Mouse (Mus musculus): Measurements from ENCODE around the gene Arl15. TPM values are rescaled to one million over a fixed set of nuclear protein-coding genes. Genes with fewer than 3 reads are reported as not detected.

The Arl15 gene
- polyA plus RNA-seq, 1 experiment from 2014 or later = 19.0 TPM

DNA sequence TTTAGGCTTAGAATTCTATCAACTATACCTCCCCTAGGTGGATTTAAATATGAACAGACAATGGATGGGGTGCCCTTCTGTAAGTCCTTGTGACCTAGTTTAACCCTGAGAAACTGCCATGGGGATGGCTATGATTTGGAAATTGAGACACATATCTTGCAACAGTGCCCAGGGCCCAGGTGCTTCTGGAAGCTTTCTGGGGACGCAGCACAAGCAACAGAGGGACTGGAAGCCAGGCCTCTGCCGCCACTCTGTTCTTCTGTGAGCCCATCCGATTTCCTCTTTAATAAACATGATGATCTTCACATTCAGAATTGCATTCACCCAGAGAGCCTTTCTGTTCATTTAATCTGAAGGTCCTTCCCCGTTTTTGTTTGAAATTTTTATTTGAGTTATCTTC is 62.6 kb downstream of the Arl15 start:
- no peak overlapping the region for H3K4me3 ChIP-seq (ENCODE audit: low read depth, low read length)
- no peak overlapping the region for H3K9ac ChIP-seq (ENCODE audit: low read depth, low read length)
- H3K27ac ChIP-seq (ENCODE audit: low read depth, low read length) = no peak overlapping the region
- no peaks in the 10 kb centered on the region for H3K9me3 ChIP-seq (ENCODE audit: control insufficient read depth, low read length)
- ATAC-seq (ENCODE audit: low FRiP score) (no peak), DNase-seq (ENCODE audit: low spot score) (no peak)
- H3K27me3 ChIP-seq (ENCODE audit: control insufficient read depth, insufficient read depth, low read length) = no peaks in the 10 kb centered on the region
- no peaks in the 10 kb centered on the region for H3K36me3 ChIP-seq (ENCODE audit: control insufficient read depth, insufficient read depth, low read length)
- no peak overlapping the region for H3K4me2 ChIP-seq (replicated peaks; ENCODE audit: low read depth, low read length)
- H3K4me1 ChIP-seq (replicated peaks; ENCODE audit: control insufficient read depth, insufficient read depth, low read length) = no peaks in the 10 kb centered on the region
- 83% methylated on average over 4 of the region's 4 CpGs for WGBS

DNA sequence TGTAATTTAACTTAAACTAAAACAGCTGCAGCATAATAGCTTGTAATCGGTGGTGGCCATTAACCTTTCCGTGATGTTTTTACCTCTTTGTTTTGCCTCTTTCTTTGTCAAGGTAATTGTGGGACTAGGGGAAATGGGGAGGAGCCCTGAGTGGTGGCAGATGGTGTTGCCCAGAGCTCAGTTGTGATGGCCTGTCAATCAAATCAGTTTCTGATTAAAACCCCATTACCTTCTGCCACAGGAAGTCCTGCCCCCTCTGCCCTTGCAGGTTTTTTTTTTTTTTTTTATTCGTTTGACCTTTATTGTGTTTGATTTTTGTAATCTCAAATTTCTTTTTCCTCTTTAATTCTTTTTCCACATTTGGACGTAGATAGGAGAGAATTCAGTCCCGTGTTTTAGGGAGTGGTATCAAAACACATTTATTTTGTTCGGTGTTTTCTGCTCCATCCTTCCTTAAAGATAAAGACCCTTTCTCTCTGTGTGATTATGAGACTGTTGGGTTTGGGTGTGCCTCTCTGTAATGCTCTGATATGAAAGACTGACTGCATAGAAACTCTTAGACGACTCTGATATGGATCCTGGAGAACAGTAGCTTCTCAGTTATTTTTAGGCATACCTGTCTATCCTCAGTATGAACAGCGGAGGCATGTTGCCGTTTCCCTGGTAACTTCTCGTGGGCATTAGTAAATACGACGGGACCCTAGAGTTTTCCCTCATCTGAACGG is 64.5 kb downstream of the Arl15 start:
- 68% methylated on average over 13 of the region's 13 CpGs for WGBS
- Histone ChIP-seq H3K36me3 (ENCODE audit: control insufficient read depth, insufficient read depth, low read length) (no peaks in the 10 kb centered on the region), H3K27ac (ENCODE audit: low read depth, low read length) (peak overlapping the region; percentile 61; the same call in 1 of the 2 replicates), H3K9me3 (ENCODE audit: control insufficient read depth, low read length) (no peaks in the 10 kb centered on the region), H3K4me1 (replicated peaks; ENCODE audit: control insufficient read depth, insufficient read depth, low read length) (no peaks in the 10 kb centered on the region), H3K4me2 (replicated peaks; ENCODE audit: low read depth, low read length) (no peak overlapping the region), H3K4me3 (ENCODE audit: low read depth, low read length) (no peak overlapping the region), H3K9ac (ENCODE audit: low read depth, low read length) (no peak overlapping the region), H3K27me3 (ENCODE audit: control insufficient read depth, insufficient read depth, low read length) (no peaks in the 10 kb centered on the region)
- DNase-seq (ENCODE audit: low spot score) = peak; percentile 43
- ATAC-seq (ENCODE audit: low FRiP score) = peak; percentile 71; the same call in 1 of the 2 replicates

DNA sequence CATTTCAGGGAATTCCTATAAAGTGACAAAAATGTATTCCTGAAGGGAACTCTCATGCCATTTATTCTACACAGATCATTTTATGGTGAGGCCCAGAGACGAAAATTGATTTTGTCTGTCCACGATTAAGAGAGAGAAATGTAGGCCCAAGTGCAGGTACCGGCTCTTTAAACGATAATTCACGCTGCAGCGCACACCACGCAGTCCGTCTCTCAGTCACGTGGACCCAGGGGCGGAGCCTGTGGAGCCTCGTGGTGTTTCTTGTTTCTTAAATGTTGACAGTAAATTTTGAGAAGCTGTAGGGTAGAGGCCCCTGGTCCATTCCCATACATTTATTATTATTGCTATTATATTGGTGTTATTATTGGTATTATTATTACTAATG is 65.1 kb downstream of the Arl15 start:
- Histone ChIP-seq H3K4me2 (replicated peaks; ENCODE audit: low read depth, low read length) (no peak overlapping the region), H3K27ac (ENCODE audit: low read depth, low read length) (peak overlapping the region; percentile 61; the same call in 1 of the 2 replicates), H3K27me3 (ENCODE audit: control insufficient read depth, insufficient read depth, low read length) (no peaks in the 10 kb centered on the region), H3K9ac (ENCODE audit: low read depth, low read length) (no peak overlapping the region), H3K9me3 (ENCODE audit: control insufficient read depth, low read length) (no peaks in the 10 kb centered on the region), H3K4me3 (ENCODE audit: low read depth, low read length) (no peak overlapping the region), H3K36me3 (ENCODE audit: control insufficient read depth, insufficient read depth, low read length) (no peaks in the 10 kb centered on the region), H3K4me1 (replicated peaks; ENCODE audit: control insufficient read depth, insufficient read depth, low read length) (no peaks in the 10 kb centered on the region)
- ATAC-seq (ENCODE audit: low FRiP score) = no peak
- WGBS = 80% methylated on average over 11 of the region's 11 CpGs
- no peak for DNase-seq (ENCODE audit: low spot score)

DNA sequence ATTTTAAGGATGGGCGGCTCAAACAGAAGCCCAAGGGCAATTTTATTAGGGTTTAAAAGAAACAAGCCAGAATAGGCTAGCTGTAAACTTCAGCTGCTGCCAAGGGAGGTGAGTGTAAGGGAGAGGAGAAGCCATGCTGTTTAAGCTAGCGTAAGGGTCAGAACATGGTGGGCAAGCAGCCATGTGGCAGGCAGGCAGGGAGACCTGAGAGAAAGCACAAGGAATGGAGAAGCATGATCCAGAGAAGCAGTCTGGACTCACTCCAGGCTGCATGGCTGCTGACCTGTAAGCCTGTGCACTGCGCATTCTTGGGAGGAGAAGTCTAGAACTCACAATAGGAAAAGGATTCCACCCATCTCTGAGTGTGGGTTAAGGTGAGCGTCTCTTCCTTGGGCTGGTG is 66.5 kb downstream of the Arl15 start:
- no peak overlapping the region for H3K4me3 ChIP-seq (ENCODE audit: low read depth, low read length)
- ATAC-seq (ENCODE audit: low FRiP score) (no peak), DNase-seq (ENCODE audit: low spot score) (no peak)
- no peak overlapping the region for H3K9ac ChIP-seq (ENCODE audit: low read depth, low read length)
- no peak overlapping the region; the same call in 1 of the 2 replicates for H3K27ac ChIP-seq (ENCODE audit: low read depth, low read length)
- H3K4me2 ChIP-seq (replicated peaks; ENCODE audit: low read depth, low read length) = no peak overlapping the region
- no peaks in the 10 kb centered on the region for H3K27me3 ChIP-seq (ENCODE audit: control insufficient read depth, insufficient read depth, low read length)
- no peaks in the 10 kb centered on the region for H3K36me3 ChIP-seq (ENCODE audit: control insufficient read depth, insufficient read depth, low read length)
- H3K4me1 ChIP-seq (replicated peaks; ENCODE audit: control insufficient read depth, insufficient read depth, low read length) = no peaks in the 10 kb centered on the region
- H3K9me3 ChIP-seq (ENCODE audit: control insufficient read depth, low read length) = no peaks in the 10 kb centered on the region
- WGBS = 88% methylated on average over 4 of the region's 4 CpGs

DNA sequence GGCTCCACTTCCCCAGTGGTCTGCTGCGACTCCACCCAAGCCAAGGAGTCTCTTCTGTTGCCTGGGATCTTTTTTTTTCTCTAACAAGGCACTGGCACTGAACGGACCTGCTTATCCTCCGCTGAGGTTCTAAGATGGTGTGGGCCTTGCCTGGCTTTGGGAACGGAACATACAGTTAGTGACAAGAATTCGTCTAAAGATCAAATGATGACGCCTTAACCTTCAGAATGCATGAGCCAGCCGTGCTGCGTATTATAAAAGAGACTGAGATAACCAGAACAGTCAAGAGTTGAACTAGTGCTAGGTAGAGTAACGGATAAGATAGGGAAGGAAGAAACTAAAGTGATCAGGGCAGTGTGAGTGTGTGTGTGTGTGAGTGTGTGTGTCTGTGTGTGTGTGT is 66.9 kb downstream of the Arl15 start:
- Histone ChIP-seq H3K9me3 (ENCODE audit: control insufficient read depth, low read length) (no peaks in the 10 kb centered on the region), H3K27me3 (ENCODE audit: control insufficient read depth, insufficient read depth, low read length) (no peaks in the 10 kb centered on the region), H3K4me3 (ENCODE audit: low read depth, low read length) (no peak overlapping the region), H3K4me1 (replicated peaks; ENCODE audit: control insufficient read depth, insufficient read depth, low read length) (no peaks in the 10 kb centered on the region), H3K27ac (ENCODE audit: low read depth, low read length) (no peak overlapping the region), H3K9ac (ENCODE audit: low read depth, low read length) (no peak overlapping the region), H3K4me2 (replicated peaks; ENCODE audit: low read depth, low read length) (no peak overlapping the region), H3K36me3 (ENCODE audit: control insufficient read depth, insufficient read depth, low read length) (no peaks in the 10 kb centered on the region)
- 95% methylated on average over 9 of the region's 9 CpGs for WGBS
- DNase-seq (ENCODE audit: low spot score) = no peak
- ATAC-seq (ENCODE audit: low FRiP score) = no peak

DNA sequence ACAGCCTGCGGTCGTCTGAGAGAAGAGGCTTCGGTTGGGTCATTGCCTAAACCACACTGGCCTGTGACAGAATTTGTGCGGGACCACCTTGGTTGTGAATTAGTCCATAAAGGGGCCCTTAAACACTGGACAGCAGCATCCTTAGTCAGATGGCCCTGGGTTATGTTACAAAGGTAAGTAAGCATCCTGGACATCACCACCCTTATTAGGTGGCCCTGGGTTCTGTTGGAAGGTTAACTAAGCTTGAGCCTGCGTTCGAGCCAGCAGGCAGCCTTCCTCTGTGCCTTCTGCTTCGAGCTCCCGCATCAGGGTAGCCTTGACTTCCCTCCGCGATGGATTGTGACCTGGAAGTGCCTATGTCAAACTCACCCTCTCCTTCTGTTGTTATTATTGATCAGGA is 68.6 kb downstream of the Arl15 start:
- Histone ChIP-seq H3K4me2 (replicated peaks; ENCODE audit: low read depth, low read length) (no peak overlapping the region), H3K4me3 (ENCODE audit: low read depth, low read length) (no peak overlapping the region), H3K27me3 (ENCODE audit: control insufficient read depth, insufficient read depth, low read length) (no peaks in the 10 kb centered on the region), H3K9ac (ENCODE audit: low read depth, low read length) (no peak overlapping the region), H3K4me1 (replicated peaks; ENCODE audit: control insufficient read depth, insufficient read depth, low read length) (no peaks in the 10 kb centered on the region), H3K9me3 (ENCODE audit: control insufficient read depth, low read length) (no peaks in the 10 kb centered on the region), H3K36me3 (ENCODE audit: control insufficient read depth, insufficient read depth, low read length) (no peaks in the 10 kb centered on the region), H3K27ac (ENCODE audit: low read depth, low read length) (no peak overlapping the region)
- 84% methylated on average over 10 of the region's 10 CpGs for WGBS
- ATAC-seq (ENCODE audit: low FRiP score) (no peak), DNase-seq (ENCODE audit: low spot score) (no peak)

DNA sequence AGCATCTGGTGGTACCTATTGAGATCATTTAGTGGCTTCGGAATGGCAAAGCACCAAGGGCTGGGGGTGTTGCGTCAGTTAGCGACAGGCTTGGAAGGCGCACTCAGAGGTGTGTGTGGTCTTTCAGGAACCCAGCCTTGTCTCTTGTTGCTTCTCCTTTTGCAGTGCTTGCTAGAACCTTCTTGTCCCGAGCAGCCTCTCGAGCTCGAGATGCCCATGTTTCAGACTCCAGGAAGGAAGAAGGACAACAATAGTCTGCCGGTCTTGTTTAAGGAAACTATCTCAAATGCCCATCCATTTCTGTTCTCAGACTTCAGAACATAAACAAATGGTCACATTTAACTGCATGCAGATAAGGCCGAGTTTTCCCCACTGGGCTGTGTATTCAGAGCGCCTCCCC is 69.4 kb downstream of the Arl15 start:
- Histone ChIP-seq H3K4me2 (replicated peaks; ENCODE audit: low read depth, low read length) (no peak overlapping the region), H3K27ac (ENCODE audit: low read depth, low read length) (no peak overlapping the region), H3K9me3 (ENCODE audit: control insufficient read depth, low read length) (no peaks in the 10 kb centered on the region), H3K9ac (ENCODE audit: low read depth, low read length) (no peak overlapping the region), H3K4me3 (ENCODE audit: low read depth, low read length) (no peak overlapping the region), H3K36me3 (ENCODE audit: control insufficient read depth, insufficient read depth, low read length) (no peaks in the 10 kb centered on the region), H3K27me3 (ENCODE audit: control insufficient read depth, insufficient read depth, low read length) (no peaks in the 10 kb centered on the region), H3K4me1 (replicated peaks; ENCODE audit: control insufficient read depth, insufficient read depth, low read length) (no peaks in the 10 kb centered on the region)
- ATAC-seq (ENCODE audit: low FRiP score) = no peak
- WGBS = 85% methylated on average over 10 of the region's 10 CpGs
- no peak for DNase-seq (ENCODE audit: low spot score)

DNA sequence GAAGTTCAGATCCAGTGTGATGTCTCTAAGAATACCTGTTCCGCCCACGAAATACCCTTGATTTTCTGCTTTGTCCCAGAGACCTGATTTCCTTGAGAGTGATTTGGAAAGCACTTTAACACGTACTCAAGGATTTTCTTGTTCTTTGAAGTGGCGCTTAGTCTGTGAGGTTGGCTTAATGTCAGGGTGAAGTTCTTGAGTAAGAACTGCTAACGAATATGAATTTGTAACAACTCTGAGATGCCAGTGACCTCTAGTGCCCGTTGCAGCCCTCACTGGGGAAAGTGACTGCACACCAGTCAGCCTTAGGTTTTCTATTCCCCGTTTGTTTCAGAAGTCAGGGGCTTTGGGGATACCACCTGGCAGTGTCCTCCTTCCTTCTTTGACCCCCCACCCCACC is 70.0 kb downstream of the Arl15 start:
- Histone ChIP-seq H3K9ac (ENCODE audit: low read depth, low read length) (no peak overlapping the region), H3K9me3 (ENCODE audit: control insufficient read depth, low read length) (no peaks in the 10 kb centered on the region), H3K4me2 (replicated peaks; ENCODE audit: low read depth, low read length) (no peak overlapping the region), H3K27ac (ENCODE audit: low read depth, low read length) (no peak overlapping the region), H3K4me1 (replicated peaks; ENCODE audit: control insufficient read depth, insufficient read depth, low read length) (no peaks in the 10 kb centered on the region), H3K27me3 (ENCODE audit: control insufficient read depth, insufficient read depth, low read length) (no peaks in the 10 kb centered on the region), H3K36me3 (ENCODE audit: control insufficient read depth, insufficient read depth, low read length) (no peaks in the 10 kb centered on the region), H3K4me3 (ENCODE audit: low read depth, low read length) (no peak overlapping the region)
- ATAC-seq (ENCODE audit: low FRiP score) = no peak
- 73% methylated on average over 7 of the region's 7 CpGs for WGBS
- no peak for DNase-seq (ENCODE audit: low spot score)

DNA sequence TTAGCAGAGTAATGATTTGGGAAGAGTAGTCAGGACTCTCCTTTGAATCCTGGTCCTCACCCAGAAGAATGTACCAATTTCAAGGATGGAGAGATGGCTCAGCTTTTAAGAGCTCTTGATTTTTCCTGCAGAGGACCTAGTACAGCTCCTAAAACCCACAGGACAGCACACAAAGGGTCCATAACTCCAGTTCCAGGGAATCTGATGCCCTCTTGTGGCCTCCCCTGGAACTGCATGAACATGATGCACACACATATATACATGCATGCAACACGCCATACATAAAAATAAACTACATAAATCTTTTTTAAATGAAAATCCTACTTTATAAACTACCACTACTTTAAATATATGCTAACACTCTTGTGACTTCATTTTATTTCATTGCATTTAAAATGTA is 70.6 kb downstream of the Arl15 start:
- H3K4me1 ChIP-seq (replicated peaks; ENCODE audit: control insufficient read depth, insufficient read depth, low read length) = no peaks in the 10 kb centered on the region
- H3K36me3 ChIP-seq (ENCODE audit: control insufficient read depth, insufficient read depth, low read length) = no peaks in the 10 kb centered on the region
- ATAC-seq (ENCODE audit: low FRiP score) = peak; percentile 66
- no peak overlapping the region for H3K27ac ChIP-seq (ENCODE audit: low read depth, low read length)
- no peak overlapping the region for H3K4me2 ChIP-seq (replicated peaks; ENCODE audit: low read depth, low read length)
- H3K27me3 ChIP-seq (ENCODE audit: control insufficient read depth, insufficient read depth, low read length) = no peaks in the 10 kb centered on the region
- H3K9me3 ChIP-seq (ENCODE audit: control insufficient read depth, low read length) = no peaks in the 10 kb centered on the region
- no peak overlapping the region for H3K4me3 ChIP-seq (ENCODE audit: low read depth, low read length)
- peak; percentile 86 for DNase-seq (ENCODE audit: low spot score)
- no peak overlapping the region for H3K9ac ChIP-seq (ENCODE audit: low read depth, low read length)
- WGBS = 62% methylated on average over 1 of the region's 1 CpGs

Data from hindbrain, embryonic 11.5 days (tissue).